Mouse (Mus musculus) common myeloid progenitor, adult 5-6 weeks (primary cell): Measurements from ENCODE around the gene Wdr31. TPM values are rescaled to one million over a fixed set of nuclear protein-coding genes. Genes with fewer than 3 reads are reported as not detected.

Experiments
- ATAC-seq: replicated peaks from 2 replicates; pipeline ENCODE4 v1.8.0; 2016; ENCODE audit warnings: low read depth, mild to moderate bottlenecking, moderate TSS enrichment, inconsistent platforms; ENCODE audit not compliant: poor library complexity, severe bottlenecking
- total RNA-seq: library from RNA; stranded (forward); fragments of 200-1000, 187-1606 nt; gene quantifications from 2 replicates; pipeline ENCODE4 v1.2.3, GENCODE M21; 2017

The Wdr31 gene
- total RNA-seq, 1 experiment from 2014 or later, result 0.82 TPM

- ATAC-seq, result peak; percentile 50
These were observed 62.7 kb downstream of the Wdr31 start for GRCm38 (mm10) chr4:62407730-62408582.

- no peak for ATAC-seq
These were observed 64.6 kb downstream of the Wdr31 start for GRCm38 (mm10) chr4:62406133-62406532.

- ATAC-seq, result no peak
These were observed 71.7 kb downstream of the Wdr31 start for GRCm38 (mm10) chr4:62398956-62399355.

Other genes with a start within 250 kb of the Wdr31 start
- gene Zfp37, start 239.8 kb downstream of the Wdr31 start, total RNA-seq, result not detected in 2 replicates
- gene Slc31a2, start 208.3 kb downstream of the Wdr31 start, total RNA-seq, result 4.9 and 6.8 TPM in 2 replicates
- 55.6 and 60.2 TPM in 2 replicates for gene Fkbp15, start 110.3 kb downstream of the Wdr31 start, total RNA-seq
- gene Slc31a1, start 110.2 kb downstream of the Wdr31 start, total RNA-seq, result 12.5 and 17.6 TPM in 2 replicates
- gene Cdc26, start 62.3 kb downstream of the Wdr31 start, total RNA-seq, result 126 and 145 TPM in 2 replicates
- gene Prpf4, start 62.1 kb downstream of the Wdr31 start, total RNA-seq, result 19.8 and 23.4 TPM in 2 replicates
- not detected in 2 replicates for gene Rnf183, start 35.6 kb downstream of the Wdr31 start, total RNA-seq
- 0.27 TPM in 1 of 2 replicates, not detected in the other for gene Bspry, start 9.2 kb upstream of the Wdr31 start, total RNA-seq
- 4.3 TPM in 1 of 2 replicates, not detected in the other for gene Hdhd3, start 32.6 kb upstream of the Wdr31 start, total RNA-seq
- gene Alad, start 49.0 kb upstream of the Wdr31 start, total RNA-seq, result 38.6 and 54.8 TPM in 2 replicates
- 84.0 and 97.3 TPM in 2 replicates for gene Pole3, start 54.2 kb upstream of the Wdr31 start, total RNA-seq
- gene 4933430I17Rik, start 54.5 kb upstream of the Wdr31 start, total RNA-seq, result 0.41 TPM in 1 of 2 replicates, not detected in the other
- gene Rgs3, start 89.0 kb upstream of the Wdr31 start, total RNA-seq, result 6.2 and 8.2 TPM in 2 replicates